Mouse (Mus musculus) CH12.LX (cell line): Measurements from ENCODE around the gene Mapkapk2.

Experiments
- CHD2 ChIP-seq: IDR thresholded peaks from 2 replicates; pipeline ENCODE4 v1.6.1; 2011; ENCODE audit warnings: low read length, improper control_type of control experiment
- CTCF ChIP-seq, 2 experiments: IDR thresholded peaks in 1 of 2; conservative IDR thresholded peaks in 1 of 2; 2 replicates each; pipeline ENCODE4 v1.5.1; 2011 to 2012; ENCODE audit warnings: low read depth in 2 of 2, low read length in 2 of 2, improper control_type of control experiment in 1 of 2, inconsistent platforms in 1 of 2, mild to moderate bottlenecking in 1 of 2, moderate library complexity in 1 of 2
- ELF1 ChIP-seq: IDR thresholded peaks from 2 replicates; pipeline ENCODE4 v1.6.1; 2014; ENCODE audit warnings: low read depth, mild to moderate bottlenecking, inconsistent platforms, low read length, improper control_type of control experiment
- EP300 ChIP-seq: IDR thresholded peaks from 2 replicates; pipeline ENCODE4 v1.6.1; 2011; ENCODE audit warnings: low read length, improper control_type of control experiment
- ETS1 ChIP-seq: conservative IDR thresholded peaks from 2 replicates; pipeline ENCODE4 v1.6.1; 2012; ENCODE audit warnings: low read depth, mild to moderate bottlenecking, inconsistent platforms, low read length, improper control_type of control experiment, moderate library complexity
- MAX ChIP-seq: IDR thresholded peaks from 2 replicates; pipeline ENCODE4 v1.6.1; 2011; ENCODE audit warnings: low read length, improper control_type of control experiment
- MEF2A ChIP-seq: IDR thresholded peaks from 2 replicates; pipeline ENCODE4 v1.6.1; 2014; ENCODE audit warnings: low read depth, mild to moderate bottlenecking, inconsistent platforms, low read length, improper control_type of control experiment, borderline replicate concordance
- POLR2A ChIP-seq: IDR thresholded peaks from 2 replicates; pipeline ENCODE4 v1.6.1; 2011; ENCODE audit warnings: low read depth, mild to moderate bottlenecking, improper control_type of control experiment, low read length
- TCF12 ChIP-seq: IDR thresholded peaks from 2 replicates; pipeline ENCODE4 v1.6.1; 2014; ENCODE audit warnings: low read depth, mild to moderate bottlenecking, inconsistent platforms, low read length, improper control_type of control experiment
- UBTF ChIP-seq: IDR thresholded peaks from 2 replicates; pipeline ENCODE4 v1.6.1; 2012; ENCODE audit warnings: low read depth, mild to moderate bottlenecking, inconsistent platforms, low read length, improper control_type of control experiment, moderate library complexity
- ZC3H11A ChIP-seq: IDR thresholded peaks from 2 replicates; pipeline ENCODE4 v1.6.1; 2012; ENCODE audit warnings: low read depth, mild to moderate bottlenecking, inconsistent platforms, low read length, improper control_type of control experiment
- ZKSCAN1 ChIP-seq: IDR thresholded peaks from 2 replicates; pipeline ENCODE4 v1.6.1; 2012; ENCODE audit warnings: low read depth, inconsistent platforms, low read length, improper control_type of control experiment, borderline replicate concordance

GRCm38 (mm10) chr1:131091481-131091880, 6.1 kb downstream of the Mapkapk2 start:
- TF ChIP-seq EP300 (no peak), POLR2A (no peak), ETS1 (no peak), ZKSCAN1 (no peak), ZC3H11A (no peak), CHD2 (no peak), ELF1 (no peak), CTCF (conservative IDR thresholded peaks at IDR 0.05 in 1 of 2, IDR thresholded peaks at IDR 0.05 in 1 of 2; ENCODE audit: low read depth in 2 of 2, low read length in 2 of 2) (no peak), MEF2A (no peak), TCF12 (no peak), MAX (no peak), UBTF (no peak)
